Mouse (Mus musculus) ES-E14 (cell line): Measurements from ENCODE around the gene Mad1l1.

Experiments used
- CHD2 ChIP-seq: IDR thresholded peaks from 2 replicates; pipeline ENCODE4 v1.6.1; 2014; ENCODE audit warnings: mild to moderate bottlenecking, low read depth, low read length, inconsistent platforms
- MAFK ChIP-seq: IDR thresholded peaks from 2 replicates; pipeline ENCODE4 v1.6.1; 2014; ENCODE audit warnings: mild to moderate bottlenecking, low read depth, low read length, inconsistent platforms; ENCODE audit not compliant: insufficient read depth

GRCm38 (mm10) chr5:140154166-140154565 lies 167.2 kb downstream of the Mad1l1 start:
- TF ChIP-seq MAFK (no peak), CHD2 (no peak)
